Mouse (Mus musculus) left cerebral cortex, adult 2 months (tissue): ENCODE data around the gene Gng3. TPM values are rescaled to one million over a fixed set of nuclear protein-coding genes. Genes with fewer than 3 reads are reported as not detected.
A peak's percentile ranks its signal among the peaks of the same experiment; 100 is the strongest.

Experiments
- DNase-seq, 2 experiments: peaks; one replicate each; pipeline ENCODE4 v3.0.0; 2021 to 2022; ENCODE audit warnings: low spot score in 2 of 2, mixed read lengths in 1 of 2; ENCODE audit errors: extremely low spot score in 1 of 2
- H3K27ac ChIP-seq: fragments of 200-600 bp; 2 replicates; pipeline ENCODE4 v1.8.1; 2022
- H3K4me3 ChIP-seq: fragments of 200-600 bp; 2 replicates; pipeline ENCODE4 v1.8.1; 2022
- CTCF ChIP-seq: fragments of 200-600 bp; IDR thresholded peaks from 2 replicates; pipeline ENCODE4 v1.8.1; 2022; ENCODE audit warnings: antibody characterized with exemption, mild to moderate bottlenecking, moderate library complexity
- intact Hi-C: fragments of 180-260 bp; cut with DNase I; formaldehyde crosslinking; loops from one replicate; pipeline ENCODE4 v1.15.1; 2025
- total RNA-seq, 2 experiments: library from RNA; stranded (reverse); gene quantifications; 2 replicates each; pipeline ENCODE4 v1.2.3; 2021

The Gng3 gene
- total RNA-seq, 2 experiments from 2014 or later: 184 to 198 TPM

DNA sequence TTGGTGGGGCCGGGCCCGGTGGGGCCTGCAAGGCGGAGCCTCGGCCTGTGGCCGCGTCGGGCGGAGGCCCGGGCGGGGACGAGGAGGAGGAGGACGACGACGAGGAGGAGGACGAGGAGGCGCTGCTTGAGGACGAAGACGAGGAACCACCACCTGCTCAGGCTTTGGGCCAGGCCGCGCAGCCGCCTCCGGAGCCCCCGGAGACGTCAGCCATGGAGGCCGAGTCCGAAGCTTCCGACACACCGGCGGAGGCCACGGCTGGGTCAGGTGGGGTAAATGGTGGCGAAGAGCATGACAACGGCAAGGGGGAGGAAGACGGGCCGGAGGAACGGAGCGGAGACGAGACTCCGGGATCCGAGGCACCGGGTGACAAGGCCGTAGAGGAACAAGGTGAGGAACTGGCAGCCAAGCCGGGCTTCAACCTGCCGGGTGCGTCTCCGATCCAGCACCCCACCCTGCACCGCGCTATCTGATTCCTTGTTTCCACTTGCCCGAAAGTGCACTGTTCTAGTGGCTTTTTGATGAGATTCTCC is 18.5 kb downstream of the Gng3 start:
- Histone ChIP-seq H3K4me3 (peak overlapping the region; percentile 71), H3K27ac (peak overlapping the region; percentile 98)
- no peak for TF ChIP-seq CTCF
- DNase-seq: no peak
- intact Hi-C loops: loop anchor here (2.0 kb wide), 1 partner anchor 16 kb away; the partner anchor contains the start of gene Bscl2

DNA sequence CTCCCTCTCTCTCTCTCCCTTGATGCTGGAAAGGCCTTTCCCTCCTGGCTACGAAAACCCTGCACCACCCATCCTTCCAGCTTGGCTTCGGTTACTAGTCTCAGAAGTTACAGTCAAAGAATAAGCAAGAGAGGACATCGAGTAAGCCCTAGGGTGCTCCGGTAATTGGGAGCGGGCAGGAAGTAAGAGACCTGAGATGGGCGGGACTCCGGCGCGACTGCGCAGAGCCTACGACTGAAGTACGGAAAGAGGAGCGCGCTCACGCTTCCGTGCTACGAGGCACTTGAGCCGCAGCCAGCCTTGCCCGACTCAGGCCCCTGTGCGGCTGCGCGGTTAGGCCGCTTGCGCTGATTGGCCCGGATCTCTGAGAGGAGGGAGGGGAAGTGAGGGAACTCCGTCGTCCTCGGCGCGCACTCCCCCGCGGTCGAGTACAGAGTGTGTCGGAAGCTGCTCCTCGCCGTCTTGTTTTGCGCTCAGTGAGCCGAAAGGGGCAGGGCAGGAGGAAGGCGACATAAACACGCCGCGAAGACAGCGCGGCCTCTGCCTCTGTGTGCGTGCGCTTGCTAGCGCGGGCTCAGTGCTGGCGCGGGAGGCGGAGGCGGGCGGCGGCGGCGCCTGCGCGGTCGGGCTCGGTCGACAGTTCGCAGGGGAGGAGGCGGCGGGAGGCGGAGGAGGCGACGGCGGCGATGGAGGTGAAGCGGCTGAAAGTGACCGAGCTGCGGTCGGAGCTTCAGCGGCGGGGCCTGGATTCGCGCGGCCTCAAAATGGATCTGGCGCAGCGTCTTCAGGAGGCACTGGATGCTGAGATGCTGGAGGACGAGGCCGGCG is 19.2 kb downstream of the Gng3 start, which contains the start of gene Hnrnpul2:
Gene Hnrnpul2 (plus strand): TSS at position 415 of the 828 bp plus-strand sequence.
- peak within 1 kb of the TSS; percentile 98 for H3K27ac ChIP-seq
- no peak for TF ChIP-seq CTCF
- DNase-seq: peak; percentile 98
- intact Hi-C loops: loop anchor here (1.0 to 5.0 kb wide), 6 partner anchors 17 to 253 kb away; partner anchors contain the start of genes Bscl2, Polr2g, Tmem179b and Ubxn1
- peak within 1 kb of the TSS; percentile 71 for H3K4me3 ChIP-seq

DNA sequence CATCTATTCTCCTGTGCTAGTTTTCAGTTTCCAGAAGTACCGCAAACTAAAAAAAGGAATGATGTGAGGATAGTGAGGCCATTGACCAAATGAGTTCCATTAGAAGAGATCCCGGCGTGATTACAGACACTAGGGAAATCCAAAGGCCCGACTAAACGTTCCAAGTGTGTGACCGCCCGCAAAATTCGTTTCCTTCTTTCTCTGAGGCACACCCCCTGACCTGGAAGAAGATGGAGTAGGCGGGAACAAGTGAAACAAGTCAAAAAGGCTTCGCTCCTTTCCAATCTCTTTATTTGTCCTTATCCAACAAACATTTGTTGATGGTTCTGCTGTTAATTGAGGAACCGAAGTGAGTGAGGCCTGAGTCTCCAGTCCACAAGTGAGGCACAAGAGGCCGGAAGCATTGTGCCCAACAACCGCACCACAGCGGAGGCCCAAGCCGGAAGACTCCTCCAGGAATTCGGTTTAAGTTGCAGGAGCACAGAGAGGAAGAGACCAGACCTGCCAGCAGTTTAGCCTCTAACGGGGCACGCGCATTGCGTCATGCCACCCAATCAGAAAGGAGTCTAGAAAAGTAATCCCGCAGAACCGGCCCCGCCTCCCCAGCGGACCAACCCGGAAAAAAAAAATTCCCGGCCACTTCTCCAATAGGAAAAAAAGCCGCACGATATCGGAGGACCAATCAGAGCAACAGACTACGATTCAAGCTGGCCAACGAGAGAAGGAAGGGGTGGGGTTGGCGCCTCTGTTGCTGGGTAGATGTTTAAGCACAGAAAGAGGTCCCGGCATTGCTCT is 20.0 kb downstream of the Gng3 start, which contains the start of gene Ttc9c:
Gene Ttc9c (minus strand): TSS at position 533 of the 795 bp plus-strand sequence.
- peak within 1 kb of the TSS; percentile 71 for H3K4me3 ChIP-seq
- intact Hi-C loops: loop anchor here (1.0 to 5.0 kb wide), 5 partner anchors 17 to 252 kb away; partner anchors contain the start of genes Polr2g, Tmem179b, Ubxn1 and Zbtb3
- peak within 1 kb of the TSS; percentile 98 for H3K27ac ChIP-seq
- no peak for TF ChIP-seq CTCF
- DNase-seq: peak; percentile 92 to 97

DNA sequence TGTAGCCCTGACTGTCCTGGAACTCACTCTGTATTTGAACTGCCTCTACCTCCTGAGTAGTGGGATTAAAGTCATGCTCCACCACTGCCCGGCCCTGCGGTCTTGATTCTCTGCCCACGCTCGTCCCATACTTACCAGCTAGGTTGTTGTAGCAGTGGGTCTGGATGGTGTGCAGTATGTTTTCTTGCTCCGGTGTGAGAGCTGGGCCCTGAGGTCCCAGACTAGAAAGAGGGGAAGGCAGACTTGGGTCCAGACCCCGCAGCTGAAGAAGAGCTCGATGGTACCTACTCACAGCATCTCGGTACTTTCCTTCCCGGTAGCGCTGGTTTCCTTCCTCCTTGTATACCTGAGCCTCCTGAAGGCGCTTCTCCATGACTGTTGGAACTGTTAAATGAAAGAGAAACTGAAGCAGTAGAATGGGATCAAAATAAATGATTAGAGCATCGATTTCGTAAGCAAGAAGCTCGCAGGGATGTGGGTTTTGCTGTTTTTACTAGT is 20.6 kb downstream of the Gng3 start:
- intact Hi-C loops: loop anchor here (2.0 to 5.0 kb wide), 2 partner anchors 44 to 251 kb away; partner anchors contain the start of gene Tmem179b
- no peak for TF ChIP-seq CTCF
- DNase-seq: no peak
- peak overlapping the region; percentile 71 for H3K4me3 ChIP-seq
- peak overlapping the region; percentile 84 for H3K27ac ChIP-seq

DNA sequence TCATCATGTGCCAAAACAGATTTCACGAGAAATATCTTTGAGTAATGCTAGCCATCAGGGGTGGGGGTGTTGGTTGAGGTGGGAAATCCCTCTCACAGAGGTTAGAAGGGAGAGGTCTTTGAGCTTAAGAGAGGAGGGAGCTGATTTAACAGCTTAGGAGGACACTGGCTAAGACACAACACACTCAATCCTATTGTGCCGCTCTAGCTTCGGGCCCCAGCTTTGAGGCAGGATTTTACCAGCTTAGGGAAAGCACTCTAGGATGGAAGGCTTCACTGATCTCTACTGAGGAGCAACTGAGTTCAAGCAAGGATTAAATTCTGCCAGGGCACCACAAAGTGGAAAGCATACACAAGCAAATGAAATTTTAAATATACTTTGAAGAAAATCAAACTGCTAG is 22.0 kb downstream of the Gng3 start:
- H3K4me3 ChIP-seq: no peak overlapping the region
- TF ChIP-seq CTCF: no peak

DNA sequence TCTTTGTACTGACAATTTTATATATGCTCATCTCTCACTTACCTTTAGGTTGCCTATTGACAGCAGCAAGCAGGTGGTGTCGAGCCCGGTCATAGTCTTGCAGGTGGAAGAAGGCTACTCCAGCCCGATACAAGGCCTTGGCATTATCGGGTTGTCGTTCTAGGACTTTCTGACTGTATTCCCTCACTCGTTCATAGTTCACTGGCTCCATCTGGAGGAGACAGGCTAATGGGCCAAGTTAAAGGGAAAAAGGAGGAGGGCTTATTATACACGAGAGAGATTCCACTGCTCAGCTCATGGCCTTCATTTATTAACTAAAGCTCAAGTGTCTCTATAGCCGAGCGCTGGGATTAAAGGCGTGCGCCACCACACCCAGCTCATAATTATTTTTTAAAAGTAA is 23.2 kb downstream of the Gng3 start:
- no peak for DNase-seq
- intact Hi-C loops: loop anchor here (5.0 kb wide), 1 partner anchor 249 kb away; no protein-coding TSS in a partner anchor
- Histone ChIP-seq H3K4me3 (no peak overlapping the region), H3K27ac (no peak overlapping the region)
- TF ChIP-seq CTCF: peak; percentile 19

More for the DNA sequence above, 22.0 kb downstream of the Gng3 start:
- no peak overlapping the region for H3K27ac ChIP-seq
- no peak for DNase-seq
- intact Hi-C loops: loop anchor here (5.0 kb wide), 1 partner anchor 250 kb away; no protein-coding TSS in a partner anchor

DNA sequence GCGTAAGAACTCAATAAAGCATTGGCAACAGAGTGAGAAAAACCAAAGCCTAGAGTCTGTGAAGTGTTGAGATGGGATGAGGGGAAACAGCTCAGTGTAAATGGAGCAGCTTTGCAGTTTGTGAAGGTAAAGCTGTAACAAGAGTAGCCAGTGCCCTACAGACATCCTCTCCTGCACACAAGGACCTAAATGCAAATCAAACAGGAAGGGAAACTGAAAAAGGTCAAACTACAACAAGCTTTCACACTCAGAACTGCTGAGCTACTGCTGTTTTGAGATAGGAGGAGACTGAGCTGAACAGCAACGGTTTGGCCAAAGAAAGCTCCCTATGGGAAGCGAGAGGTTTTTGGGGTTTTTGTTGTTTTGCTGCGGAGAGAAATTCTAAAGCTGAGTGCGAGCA is 32.2 kb downstream of the Gng3 start:
- intact Hi-C loops: no loop called here
- no peak for DNase-seq
- Histone ChIP-seq H3K27ac (no peak overlapping the region), H3K4me3 (no peak overlapping the region)
- TF ChIP-seq CTCF: no peak

DNA sequence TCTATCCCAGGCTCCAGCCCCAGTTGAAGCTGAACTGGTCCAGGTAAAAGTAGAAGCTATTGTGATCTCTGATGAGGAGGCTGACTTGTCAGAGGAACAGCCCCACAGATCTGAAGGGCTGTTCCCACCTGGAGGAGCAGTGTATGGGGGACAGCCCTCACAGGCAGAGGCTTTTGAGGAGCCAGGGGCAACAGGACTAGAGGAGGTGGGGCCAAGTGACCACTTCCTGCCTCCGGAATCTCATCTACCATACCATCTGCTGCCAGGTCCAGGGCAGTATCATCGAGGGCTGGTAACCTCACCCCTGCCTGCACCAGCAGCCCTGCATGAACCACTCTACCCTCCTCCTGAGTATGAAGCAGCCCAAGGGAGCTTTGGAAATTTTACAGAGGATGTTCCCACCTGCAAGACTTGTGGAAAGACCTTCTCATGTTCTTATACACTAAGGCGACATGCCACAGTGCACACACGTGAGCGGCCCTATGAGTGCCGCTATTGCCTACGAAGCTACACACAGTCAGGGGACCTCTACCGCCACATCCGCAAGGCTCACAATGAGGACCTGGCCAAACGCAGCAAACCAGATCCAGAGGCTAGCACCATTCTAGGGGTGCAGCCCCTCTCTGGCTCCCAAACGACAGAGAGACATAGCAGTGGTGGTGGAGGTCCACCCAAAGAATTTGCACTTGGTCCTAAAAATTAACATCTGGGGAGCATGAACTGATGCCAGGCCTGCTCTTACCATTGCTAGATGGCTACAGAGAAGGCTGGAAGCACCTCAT is 34.9 kb downstream of the Gng3 start:
- H3K27ac ChIP-seq: no peak overlapping the region
- no peak for TF ChIP-seq CTCF
- no peak overlapping the region for H3K4me3 ChIP-seq
- intact Hi-C loops: no loop called here
- no peak for DNase-seq

DNA sequence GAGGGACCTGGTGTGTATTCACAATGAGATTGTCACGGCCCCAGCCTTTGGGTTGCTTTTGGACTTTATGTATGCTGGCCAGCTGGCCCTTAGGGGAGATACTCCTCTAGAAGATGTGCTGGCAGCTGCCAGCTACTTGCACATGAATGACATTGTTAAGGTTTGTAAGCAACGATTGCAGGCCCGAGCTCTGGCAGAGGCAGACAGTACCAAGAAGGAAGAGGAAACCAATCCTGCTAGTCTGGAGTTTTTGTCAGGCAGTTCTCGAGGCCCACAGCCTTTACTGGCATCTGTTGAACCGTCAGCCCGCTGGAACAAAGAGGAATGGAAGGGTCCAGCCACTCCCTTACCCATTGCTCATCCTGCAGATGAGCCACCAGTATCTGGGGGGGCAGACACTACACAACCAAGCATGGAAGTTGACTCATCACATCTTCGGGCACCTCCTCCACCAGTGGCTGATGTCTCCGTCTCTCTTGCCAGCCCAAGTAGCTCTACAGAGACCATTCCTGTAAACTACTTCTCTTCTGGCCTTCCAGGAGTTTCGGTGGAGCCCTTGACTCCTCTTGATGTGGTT is 35.7 kb downstream of the Gng3 start:
- intact Hi-C loops: no loop called here
- no peak overlapping the region for H3K27ac ChIP-seq
- no peak for TF ChIP-seq CTCF
- no peak overlapping the region for H3K4me3 ChIP-seq
- DNase-seq: no peak

DNA sequence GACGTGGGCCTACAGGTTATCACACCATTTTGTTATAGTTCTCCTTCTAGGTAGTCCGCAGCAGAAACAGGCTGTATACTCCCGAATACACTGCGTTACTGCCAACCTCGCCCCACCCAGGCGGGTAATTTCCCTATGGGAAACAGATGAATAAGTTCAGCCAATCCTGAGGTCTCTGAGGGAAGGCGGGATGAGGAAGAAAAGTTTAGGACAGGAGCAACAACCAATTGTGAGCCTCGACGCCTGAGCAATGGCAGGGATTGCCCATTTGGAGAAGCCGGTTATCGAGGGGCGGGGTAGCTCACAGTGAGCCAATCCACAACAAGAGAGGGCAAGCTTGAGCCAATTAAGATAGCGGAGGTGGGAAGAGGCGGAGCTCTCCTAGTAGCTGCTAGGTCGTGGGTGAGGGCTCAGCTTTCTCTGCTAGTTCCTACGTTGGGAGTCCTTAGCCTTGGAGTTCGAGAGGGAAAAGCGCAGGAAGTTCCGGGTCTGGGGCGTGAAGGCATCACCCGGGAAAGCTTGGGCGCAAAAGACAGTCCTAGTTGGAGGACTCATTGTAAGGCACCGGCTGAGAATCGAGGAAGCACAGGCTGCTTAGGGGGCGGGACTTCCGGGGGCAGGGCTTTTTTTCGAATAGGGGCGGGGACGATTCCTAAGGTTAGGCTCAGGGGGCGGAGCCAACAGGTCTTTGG is 36.7 kb downstream of the Gng3 start, which contains the start of gene Zbtb3:
Gene Zbtb3 (plus strand): TSS at position 426 of the 692 bp plus-strand sequence.
- intact Hi-C loops: loop anchor here (1.0 kb wide), 1 partner anchor 17 kb away; the partner anchor contains the start of gene Ttc9c
- TF ChIP-seq CTCF: no peak
- peak within 1 kb of the TSS; percentile 82 for H3K27ac ChIP-seq

More for the DNA sequence above, 36.7 kb downstream of the Gng3 start, which contains the start of gene Zbtb3:
- DNase-seq: peak; percentile 90 to 93
- peak within 1 kb of the TSS; percentile 51 for H3K4me3 ChIP-seq
